Mouse (Mus musculus): ENCODE data around the gene Gpn3. TPM values are rescaled to one million over a fixed set of nuclear protein-coding genes. Genes with fewer than 3 reads are reported as not detected.
A peak's percentile ranks its signal among the peaks of the same experiment; 100 is the strongest.
"Not testable (repeated sequence)": the region's sequence is repeated elsewhere in the genome, so short reads cannot be mapped to it uniquely, and the experiment has no call there.

Gpn3 gene
- polyA plus RNA-seq, 1 experiment from 2014 or later, result 42.7 TPM

GRCm38 (mm10) chr5:122405537-122405936 is 33.9 kb downstream of the Gpn3 start:
- Histone ChIP-seq H3K27ac (ENCODE audit: low read length) (no peak overlapping the region), H3K4me2 (ENCODE audit: low read length) (no peak overlapping the region), H3K9me3 (replicated peaks; ENCODE audit: control insufficient read depth, low read length, poor library complexity, severe bottlenecking) (peaks cover 3% of the 10 kb centered on the region; the same call in 1 of the 2 replicates), H3K4me3 (ENCODE audit: low read depth, low read length) (no peak overlapping the region), H3K4me1 (ENCODE audit: control insufficient read depth, insufficient read depth, low read length) (no peaks in the 10 kb centered on the region), H3K27me3 (ENCODE audit: control insufficient read depth, insufficient read depth, low read depth, low read length) (no peaks in the 10 kb centered on the region), H3K36me3 (ENCODE audit: control insufficient read depth, insufficient read depth, low read length) (peaks cover 51% of the 10 kb centered on the region), H3K9ac (ENCODE audit: low read depth, low read length) (no peak overlapping the region)
- 94% methylated on average over 10 of the region's 10 CpGs for WGBS
- ATAC-seq, result no peak

GRCm38 (mm10) chr5:122409692-122410645 is 38.3 kb downstream of the Gpn3 start:
- H3K4me3 ChIP-seq (ENCODE audit: low read depth, low read length), result no peak overlapping the region
- H3K9me3 ChIP-seq (replicated peaks; ENCODE audit: control insufficient read depth, low read length, poor library complexity, severe bottlenecking), result peaks cover 3% of the 10 kb centered on the region; the same call in 1 of the 2 replicates
- no peak overlapping the region for H3K9ac ChIP-seq (ENCODE audit: low read depth, low read length)
- H3K4me2 ChIP-seq (ENCODE audit: low read length), result no peak overlapping the region
- ATAC-seq, result no peak
- WGBS, result 88% methylated on average over 19 of the region's 19 CpGs
- no peak overlapping the region for H3K27ac ChIP-seq (ENCODE audit: low read length)
- H3K4me1 ChIP-seq (ENCODE audit: control insufficient read depth, insufficient read depth, low read length), result no peaks in the 10 kb centered on the region
- H3K27me3 ChIP-seq (ENCODE audit: control insufficient read depth, insufficient read depth, low read depth, low read length), result no peaks in the 10 kb centered on the region
- peaks cover 27% of the 10 kb centered on the region for H3K36me3 ChIP-seq (ENCODE audit: control insufficient read depth, insufficient read depth, low read length)

- 87% methylated on average over 5 of the region's 5 CpGs for WGBS
- H3K27ac ChIP-seq (ENCODE audit: low read length), result no peak overlapping the region
- no peaks in the 10 kb centered on the region for H3K4me1 ChIP-seq (ENCODE audit: control insufficient read depth, insufficient read depth, low read length)
- no peak for ATAC-seq
- H3K9me3 ChIP-seq (replicated peaks; ENCODE audit: control insufficient read depth, low read length, poor library complexity, severe bottlenecking), result no peaks in the 10 kb centered on the region
- peaks cover 9% of the 10 kb centered on the region for H3K36me3 ChIP-seq (ENCODE audit: control insufficient read depth, insufficient read depth, low read length)
- no peak overlapping the region for H3K4me2 ChIP-seq (ENCODE audit: low read length)
- no peak overlapping the region for H3K4me3 ChIP-seq (ENCODE audit: low read depth, low read length)
- no peaks in the 10 kb centered on the region for H3K27me3 ChIP-seq (ENCODE audit: control insufficient read depth, insufficient read depth, low read depth, low read length)
- H3K9ac ChIP-seq (ENCODE audit: low read depth, low read length), result no peak overlapping the region
These were observed 40.2 kb downstream of the Gpn3 start for GRCm38 (mm10) chr5:122411892-122412291.

GRCm38 (mm10) chr5:122412826-122413225 is 41.1 kb downstream of the Gpn3 start:
- Histone ChIP-seq H3K4me1 (ENCODE audit: control insufficient read depth, insufficient read depth, low read length) (no peaks in the 10 kb centered on the region), H3K4me2 (ENCODE audit: low read length) (no peak overlapping the region), H3K4me3 (ENCODE audit: low read depth, low read length) (no peak overlapping the region), H3K9ac (ENCODE audit: low read depth, low read length) (no peak overlapping the region), H3K27ac (ENCODE audit: low read length) (no peak overlapping the region), H3K9me3 (replicated peaks; ENCODE audit: control insufficient read depth, low read length, poor library complexity, severe bottlenecking) (no peaks in the 10 kb centered on the region), H3K27me3 (ENCODE audit: control insufficient read depth, insufficient read depth, low read depth, low read length) (no peaks in the 10 kb centered on the region), H3K36me3 (ENCODE audit: control insufficient read depth, insufficient read depth, low read length) (peaks cover 5% of the 10 kb centered on the region)
- no peak for ATAC-seq
- WGBS, result 71% methylated on average over 6 of the region's 6 CpGs

GRCm38 (mm10) chr5:122414351-122414750 is 42.7 kb downstream of the Gpn3 start:
- H3K27ac ChIP-seq (ENCODE audit: low read length), result no peak overlapping the region
- H3K4me1 ChIP-seq (ENCODE audit: control insufficient read depth, insufficient read depth, low read length), result no peaks in the 10 kb centered on the region
- peaks cover 5% of the 10 kb centered on the region for H3K36me3 ChIP-seq (ENCODE audit: control insufficient read depth, insufficient read depth, low read length)
- no peak overlapping the region for H3K4me3 ChIP-seq (ENCODE audit: low read depth, low read length)
- H3K27me3 ChIP-seq (ENCODE audit: control insufficient read depth, insufficient read depth, low read depth, low read length), result no peaks in the 10 kb centered on the region
- no peak overlapping the region for H3K4me2 ChIP-seq (ENCODE audit: low read length)
- no peak for ATAC-seq
- WGBS, result 94% methylated on average over 5 of the region's 5 CpGs
- H3K9ac ChIP-seq (ENCODE audit: low read depth, low read length), result no peak overlapping the region
- H3K9me3 ChIP-seq (replicated peaks; ENCODE audit: control insufficient read depth, low read length, poor library complexity, severe bottlenecking), result no peaks in the 10 kb centered on the region

GRCm38 (mm10) chr5:122415465-122415864 is 43.8 kb downstream of the Gpn3 start:
- H3K27me3 ChIP-seq (ENCODE audit: control insufficient read depth, insufficient read depth, low read depth, low read length), result no peaks in the 10 kb centered on the region
- H3K4me2 ChIP-seq (ENCODE audit: low read length), result no peak overlapping the region
- no peaks in the 10 kb centered on the region for H3K9me3 ChIP-seq (replicated peaks; ENCODE audit: control insufficient read depth, low read length, poor library complexity, severe bottlenecking)
- no peak for ATAC-seq
- no peak overlapping the region for H3K27ac ChIP-seq (ENCODE audit: low read length)
- H3K4me3 ChIP-seq (ENCODE audit: low read depth, low read length), result no peak overlapping the region
- H3K36me3 ChIP-seq (ENCODE audit: control insufficient read depth, insufficient read depth, low read length), result peaks cover under 1% of the 10 kb centered on the region; the same call in 1 of the 2 replicates
- no peaks in the 10 kb centered on the region for H3K4me1 ChIP-seq (ENCODE audit: control insufficient read depth, insufficient read depth, low read length)
- 87% methylated on average over 12 of the region's 12 CpGs for WGBS
- H3K9ac ChIP-seq (ENCODE audit: low read depth, low read length), result no peak overlapping the region

- not testable (repeated sequence) for ATAC-seq; H3K9me3 ChIP-seq (replicated peaks; ENCODE audit: control insufficient read depth, low read length, poor library complexity, severe bottlenecking); H3K9ac ChIP-seq (ENCODE audit: low read depth, low read length); H3K4me2 ChIP-seq (ENCODE audit: low read length); H3K27me3 ChIP-seq (ENCODE audit: control insufficient read depth, insufficient read depth, low read depth, low read length); H3K4me3 ChIP-seq (ENCODE audit: low read depth, low read length); H3K36me3 ChIP-seq (ENCODE audit: control insufficient read depth, insufficient read depth, low read length); H3K27ac ChIP-seq (ENCODE audit: low read length)
- H3K4me1 ChIP-seq (ENCODE audit: control insufficient read depth, insufficient read depth, low read length), result peaks cover 19% of the 10 kb centered on the region
- 68% methylated on average over 4 of the region's 4 CpGs for WGBS
These were observed 49.0 kb downstream of the Gpn3 start for GRCm38 (mm10) chr5:122420676-122421075.

GRCm38 (mm10) chr5:122421271-122422068 is 49.8 kb downstream of the Gpn3 start, which contains the start of gene Anapc7:
Gene Anapc7 (plus strand): TSS chr5:122421693.
- Histone ChIP-seq H3K9me3 (replicated peaks; ENCODE audit: control insufficient read depth, low read length, poor library complexity, severe bottlenecking) (no peaks in the 10 kb centered on the region), H3K27ac (ENCODE audit: low read length) (peak within 1 kb of the TSS; percentile 98), H3K4me1 (ENCODE audit: control insufficient read depth, insufficient read depth, low read length) (peaks cover 19% of the 10 kb centered on the region), H3K9ac (ENCODE audit: low read depth, low read length) (peak within 1 kb of the TSS; percentile 95), H3K4me3 (ENCODE audit: low read depth, low read length) (peak within 1 kb of the TSS; percentile 99), H3K36me3 (ENCODE audit: control insufficient read depth, insufficient read depth, low read length) (no peaks in the 10 kb centered on the region), H3K4me2 (ENCODE audit: low read length) (peak within 1 kb of the TSS; percentile 97), H3K27me3 (ENCODE audit: control insufficient read depth, insufficient read depth, low read depth, low read length) (no peaks in the 10 kb centered on the region)
- peak; percentile 64 for ATAC-seq
- WGBS, result 24% methylated on average over 17 of the region's 17 CpGs

Measured in midbrain, embryonic 16.5 days (tissue).